Mouse (Mus musculus) embryo, embryonic 9.5 days (tissue): ENCODE measurements at regions not wholly inside any gene's neighbourhood (a gene's known extent, or its start where the extent isn't known, plus 50 kb on each side); places are given as distances from the start of the nearest gene placed in this dataset.

ENCODE experiments used
- DNase-seq: peaks from one replicate; pipeline ENCODE4 v3.0.0-alpha.2; 2017; ENCODE audit errors: extremely low spot score

- no peak for DNase-seq
Measured at GRCm38 (mm10) chr5:6044859-6045258, 295.7 kb upstream of the Steap1 start.

GRCm38 (mm10) chr5:6040866-6041265 is 291.7 kb upstream of the Steap1 start:
- DNase-seq: no peak

- DNase-seq: peak; percentile 4
Measured at GRCm38 (mm10) chr5:6016695-6017094, 267.6 kb upstream of the Steap1 start.
